Mouse (Mus musculus): Measurements from ENCODE around the gene Ndst2.

The Ndst2 gene

GRCm38 (mm10) chr14:20698515-20698914 is 35.8 kb downstream of the Ndst2 start:
- 56% methylated on average over 2 of the region's 2 CpGs for WGBS

GRCm38 (mm10) chr14:20696986-20697385 is 37.4 kb downstream of the Ndst2 start:
- 5% methylated on average over 1 of the region's 1 CpGs for WGBS

- WGBS, result 10% methylated on average over 27 of the region's 27 CpGs
Observed at GRCm38 (mm10) chr14:20695761-20696520, 38.4 kb downstream of the Ndst2 start.

- WGBS, result under 1% methylated on average over 111 of the region's 111 CpGs
Observed at GRCm38 (mm10) chr14:20694884-20695760, 39.2 kb downstream of the Ndst2 start, which contains the start of gene Fut11. TSS of gene Fut11 (plus strand) at chr14:20694968.

GRCm38 (mm10) chr14:20694185-20694883 is 40.0 kb downstream of the Ndst2 start:
- WGBS, result 34% methylated on average over 13 of the region's 13 CpGs

- 83% methylated on average over 10 of the region's 10 CpGs for WGBS
Observed at GRCm38 (mm10) chr14:20693589-20694101, 40.7 kb downstream of the Ndst2 start.

- 89% methylated on average over 6 of the region's 6 CpGs for WGBS
Observed at GRCm38 (mm10) chr14:20691772-20692171, 42.6 kb downstream of the Ndst2 start.

- WGBS, result 90% methylated on average over 2 of the region's 2 CpGs
Observed at GRCm38 (mm10) chr14:20689009-20689408, 45.4 kb downstream of the Ndst2 start.

- WGBS, result 50% methylated on average over 3 of the region's 3 CpGs
Observed at GRCm38 (mm10) chr14:20686576-20686975, 47.8 kb downstream of the Ndst2 start.

GRCm38 (mm10) chr14:20682498-20682897 is 51.9 kb downstream of the Ndst2 start:
- WGBS, result 64% methylated on average over 3 of the region's 3 CpGs

GRCm38 (mm10) chr14:20681742-20682141 is 52.6 kb downstream of the Ndst2 start:
- WGBS, result 85% methylated on average over 2 of the region's 2 CpGs

GRCm38 (mm10) chr14:20677906-20678305 is 56.5 kb downstream of the Ndst2 start:
- WGBS, result 92% methylated on average over 4 of the region's 4 CpGs

- WGBS, result under 1% methylated on average over 43 of the region's 43 CpGs
Observed at GRCm38 (mm10) chr14:20674064-20674833, 60.1 kb downstream of the Ndst2 start, which contains the start of gene Sec24c. TSS of gene Sec24c (plus strand) at chr14:20674308.

GRCm38 (mm10) chr14:20673735-20674063 is 60.7 kb downstream of the Ndst2 start:
- 6% methylated on average over 13 of the region's 13 CpGs for WGBS

All from cerebral cortex, adult 2 months (tissue).